Mouse (Mus musculus): ENCODE measurements around the gene Tgfbr2. TPM values are rescaled to one million over a fixed set of nuclear protein-coding genes. Genes with fewer than 3 reads are reported as not detected.

Gene Tgfbr2
- polyA plus RNA-seq, 1 experiment: 8.1 TPM

DNA sequence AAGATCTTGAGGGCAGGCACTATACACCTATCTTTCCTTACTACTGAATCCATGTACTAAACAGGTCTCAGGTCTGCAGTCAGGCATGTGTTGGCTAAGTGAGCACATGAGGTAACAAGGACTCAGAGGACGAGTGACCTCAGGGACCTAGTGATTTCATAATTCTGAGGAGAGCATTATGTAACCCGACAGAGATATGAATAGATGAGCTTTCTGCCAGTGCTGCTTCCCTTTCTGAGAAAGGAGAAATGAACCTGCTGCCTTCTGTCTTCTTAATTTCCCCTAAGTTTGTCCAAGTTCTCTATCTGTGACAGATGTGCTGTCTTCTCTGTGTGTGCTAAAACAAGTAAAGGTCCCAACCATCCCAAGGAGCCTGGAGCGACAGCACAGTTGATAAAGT is 3.0 kb upstream of the Tgfbr2 start:
- no peak overlapping the region for H3K4me3 ChIP-seq (replicated peaks; ENCODE audit: insufficient read depth, low read depth, low read length)
- no peaks in the 10 kb centered on the region; the same call in 1 of the 2 replicates for H3K27me3 ChIP-seq (ENCODE audit: control insufficient read depth, insufficient read depth, low read length)
- no peaks in the 10 kb centered on the region for H3K4me1 ChIP-seq (ENCODE audit: control insufficient read depth, insufficient read depth, low read length)
- no peak for DNase-seq
- TF ChIP-seq POLR2A (IDR thresholded peaks at IDR 0.05; ENCODE audit: borderline replicate concordance, insufficient read depth, low read length): no peak
- no peak for TF ChIP-seq CTCF (IDR thresholded peaks at IDR 0.05; ENCODE audit: borderline replicate concordance, insufficient read depth, low read depth, low read length)
- no peak overlapping the region for H3K27ac ChIP-seq (ENCODE audit: insufficient read depth, low read length)
- 73% methylated on average over 3 of the region's 3 CpGs for WGBS

DNA sequence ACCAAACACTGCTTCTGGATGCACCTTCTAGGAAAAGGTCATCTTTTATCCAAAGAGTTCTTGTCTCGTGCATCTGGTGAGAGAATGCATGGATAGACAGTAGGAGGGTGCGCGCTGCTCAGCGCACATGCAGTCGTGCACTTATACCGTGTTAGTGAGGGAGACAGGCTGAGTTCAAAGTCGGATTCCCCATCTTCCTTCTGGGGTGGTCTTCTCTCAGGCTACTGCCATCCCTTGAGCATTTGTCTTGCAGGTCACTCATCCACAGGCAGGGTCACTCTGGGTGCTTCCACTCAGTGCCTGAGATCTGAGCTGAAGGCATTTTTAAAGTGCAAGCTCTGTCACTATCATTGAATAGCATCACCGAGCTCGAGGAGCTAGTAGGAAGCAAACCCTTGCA is 1.9 kb upstream of the Tgfbr2 start:
- DNase-seq: no peak
- TF ChIP-seq POLR2A (IDR thresholded peaks at IDR 0.05; ENCODE audit: borderline replicate concordance, insufficient read depth, low read length): no peak
- TF ChIP-seq CTCF (IDR thresholded peaks at IDR 0.05; ENCODE audit: borderline replicate concordance, insufficient read depth, low read depth, low read length): no peak
- H3K27ac ChIP-seq (ENCODE audit: insufficient read depth, low read length): no peak overlapping the region
- H3K4me3 ChIP-seq (replicated peaks; ENCODE audit: insufficient read depth, low read depth, low read length): no peak overlapping the region
- no peaks in the 10 kb centered on the region; the same call in 1 of the 2 replicates for H3K27me3 ChIP-seq (ENCODE audit: control insufficient read depth, insufficient read depth, low read length)
- no peaks in the 10 kb centered on the region for H3K4me1 ChIP-seq (ENCODE audit: control insufficient read depth, insufficient read depth, low read length)
- whole genome bisulfite sequencing: 87% methylated on average over 9 of the region's 9 CpGs

DNA sequence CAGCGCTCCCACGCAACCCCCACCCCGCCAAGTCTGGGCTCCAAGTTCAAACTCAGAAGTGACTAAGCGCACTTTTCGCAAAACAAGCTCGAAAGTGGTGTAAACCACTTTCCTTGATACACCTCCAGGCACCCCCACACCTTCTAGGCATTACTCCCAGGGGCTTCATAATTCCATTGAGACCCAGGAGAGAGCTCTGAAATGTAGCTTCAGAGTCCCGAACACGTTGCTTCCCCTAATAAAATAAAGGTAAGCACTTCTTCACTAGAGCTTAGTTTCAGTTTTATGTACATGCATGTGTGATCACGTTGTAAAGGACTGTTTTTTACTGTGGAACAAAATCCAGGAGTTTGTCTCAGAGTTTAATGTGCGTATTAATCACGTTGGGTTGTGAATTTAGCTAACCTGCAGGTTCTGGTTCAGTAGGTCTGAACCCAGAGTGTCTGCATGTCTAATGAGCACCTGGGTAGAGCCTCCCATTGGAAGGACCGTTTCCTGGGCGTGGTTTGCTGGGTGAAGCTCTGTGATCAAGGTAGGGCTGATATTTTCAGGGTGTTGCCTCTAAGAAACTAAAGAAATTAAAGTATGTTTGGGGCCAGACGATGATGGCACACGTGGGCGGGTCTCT is 442 bp upstream of the Tgfbr2 start:
- Histone ChIP-seq H3K27ac (ENCODE audit: insufficient read depth, low read length) (no peak overlapping the region), H3K4me3 (replicated peaks; ENCODE audit: insufficient read depth, low read depth, low read length) (no peak overlapping the region), H3K27me3 (ENCODE audit: control insufficient read depth, insufficient read depth, low read length) (no peaks in the 10 kb centered on the region; the same call in 1 of the 2 replicates), H3K4me1 (ENCODE audit: control insufficient read depth, insufficient read depth, low read length) (no peaks in the 10 kb centered on the region)
- no peak for TF ChIP-seq POLR2A (IDR thresholded peaks at IDR 0.05; ENCODE audit: borderline replicate concordance, insufficient read depth, low read length)
- no peak for TF ChIP-seq CTCF (IDR thresholded peaks at IDR 0.05; ENCODE audit: borderline replicate concordance, insufficient read depth, low read depth, low read length)
- 25% methylated on average over 16 of the region's 16 CpGs for WGBS
- DNase-seq: no peak

DNA sequence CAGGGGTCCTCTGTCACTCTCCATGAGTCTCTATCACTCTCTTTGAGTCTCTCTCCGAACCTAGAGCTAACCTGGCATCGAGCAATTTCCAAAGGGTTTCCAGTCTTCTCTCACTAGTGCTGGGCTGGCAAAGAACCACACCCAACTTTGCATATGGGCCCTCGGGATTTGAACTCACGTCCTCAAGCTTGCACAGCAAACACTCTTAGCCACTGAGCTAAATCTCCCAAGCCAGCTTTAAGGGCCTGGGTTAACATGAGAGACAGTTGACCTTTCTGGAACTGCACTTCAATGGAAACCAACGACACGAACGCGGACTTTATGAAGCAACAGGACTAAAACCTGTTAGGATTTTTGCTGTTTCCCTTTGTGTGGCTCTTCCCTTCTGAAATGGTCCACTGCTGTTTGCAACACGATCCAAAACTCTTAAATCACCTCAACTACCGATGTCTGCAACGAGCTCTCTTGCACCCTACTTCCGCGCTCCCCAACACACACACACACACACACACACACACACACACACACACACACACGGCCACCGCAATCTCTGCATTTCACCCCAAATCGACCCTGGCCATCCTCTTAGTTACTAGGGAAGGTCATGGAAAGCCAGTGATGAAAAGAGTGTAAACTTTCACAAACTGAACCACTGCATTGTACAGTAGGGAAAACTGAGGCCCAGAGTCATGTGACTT is 1.5 kb downstream of the Tgfbr2 start:
- WGBS: 86% methylated on average over 16 of the region's 16 CpGs
- H3K27ac ChIP-seq (ENCODE audit: insufficient read depth, low read length): no peak overlapping the region

DNA sequence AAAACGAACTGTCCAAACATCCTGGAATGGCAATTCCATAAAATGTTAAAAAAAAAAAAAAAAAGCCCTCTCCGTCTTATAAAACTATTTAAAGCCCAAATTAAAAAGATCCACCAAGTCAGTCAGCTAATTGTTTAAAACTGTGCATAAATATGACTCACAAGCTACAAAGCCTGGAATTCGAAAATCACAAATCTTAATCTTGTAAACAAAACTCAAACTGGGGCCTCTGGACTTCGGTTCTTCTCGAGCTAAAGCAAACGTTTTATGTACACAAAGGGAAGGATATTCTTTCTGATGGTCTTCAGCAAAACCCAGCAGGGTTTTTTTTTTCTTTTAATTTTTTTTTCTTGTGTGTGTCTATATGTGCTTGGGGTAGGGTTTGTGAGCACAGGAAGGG is 2.1 kb downstream of the Tgfbr2 start:
- Histone ChIP-seq H3K4me3 (replicated peaks; ENCODE audit: insufficient read depth, low read depth, low read length) (no peak overlapping the region), H3K27ac (ENCODE audit: insufficient read depth, low read length) (no peak overlapping the region), H3K27me3 (ENCODE audit: control insufficient read depth, insufficient read depth, low read length) (no peaks in the 10 kb centered on the region; the same call in 1 of the 2 replicates), H3K4me1 (ENCODE audit: control insufficient read depth, insufficient read depth, low read length) (no peaks in the 10 kb centered on the region)
- 89% methylated on average over 6 of the region's 6 CpGs for WGBS
- DNase-seq: no peak
- TF ChIP-seq POLR2A (IDR thresholded peaks at IDR 0.05; ENCODE audit: borderline replicate concordance, insufficient read depth, low read length) (no peak), CTCF (IDR thresholded peaks at IDR 0.05; ENCODE audit: borderline replicate concordance, insufficient read depth, low read depth, low read length) (no peak)

More for the DNA sequence above, 1.5 kb downstream of the Tgfbr2 start:
- no peak for DNase-seq
- TF ChIP-seq POLR2A (IDR thresholded peaks at IDR 0.05; ENCODE audit: borderline replicate concordance, insufficient read depth, low read length): no peak
- no peak for TF ChIP-seq CTCF (IDR thresholded peaks at IDR 0.05; ENCODE audit: borderline replicate concordance, insufficient read depth, low read depth, low read length)
- Histone ChIP-seq H3K4me3 (replicated peaks; ENCODE audit: insufficient read depth, low read depth, low read length) (no peak overlapping the region), H3K4me1 (ENCODE audit: control insufficient read depth, insufficient read depth, low read length) (no peaks in the 10 kb centered on the region), H3K27me3 (ENCODE audit: control insufficient read depth, insufficient read depth, low read length) (no peaks in the 10 kb centered on the region; the same call in 1 of the 2 replicates)

DNA sequence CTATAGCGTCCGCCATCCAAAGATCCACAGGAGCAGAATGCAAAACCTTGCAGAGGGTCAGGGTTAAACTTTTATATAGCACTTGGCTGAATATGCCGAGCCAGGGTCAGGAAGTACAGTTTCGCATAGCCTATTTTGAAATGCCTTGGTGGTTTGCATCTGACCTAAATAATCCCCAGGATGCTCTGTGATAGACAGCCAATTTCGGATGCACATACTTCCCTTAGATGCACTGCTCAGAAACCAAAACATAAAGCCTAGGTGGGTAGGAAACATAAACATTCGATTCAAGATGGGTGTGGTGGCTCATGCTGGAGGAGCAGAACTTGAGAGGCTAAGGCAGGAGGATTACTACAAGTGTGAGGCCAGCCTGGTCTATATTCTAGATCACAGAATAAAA is 6.1 kb downstream of the Tgfbr2 start:
- WGBS: 73% methylated on average over 6 of the region's 6 CpGs
- no peaks in the 10 kb centered on the region for H3K4me1 ChIP-seq (ENCODE audit: control insufficient read depth, insufficient read depth, low read length)
- no peak overlapping the region for H3K4me3 ChIP-seq (replicated peaks; ENCODE audit: insufficient read depth, low read depth, low read length)
- no peak for TF ChIP-seq CTCF (IDR thresholded peaks at IDR 0.05; ENCODE audit: borderline replicate concordance, insufficient read depth, low read depth, low read length)
- no peak for TF ChIP-seq POLR2A (IDR thresholded peaks at IDR 0.05; ENCODE audit: borderline replicate concordance, insufficient read depth, low read length)
- no peak for DNase-seq
- no peak overlapping the region for H3K27ac ChIP-seq (ENCODE audit: insufficient read depth, low read length)
- no peaks in the 10 kb centered on the region; the same call in 1 of the 2 replicates for H3K27me3 ChIP-seq (ENCODE audit: control insufficient read depth, insufficient read depth, low read length)

DNA sequence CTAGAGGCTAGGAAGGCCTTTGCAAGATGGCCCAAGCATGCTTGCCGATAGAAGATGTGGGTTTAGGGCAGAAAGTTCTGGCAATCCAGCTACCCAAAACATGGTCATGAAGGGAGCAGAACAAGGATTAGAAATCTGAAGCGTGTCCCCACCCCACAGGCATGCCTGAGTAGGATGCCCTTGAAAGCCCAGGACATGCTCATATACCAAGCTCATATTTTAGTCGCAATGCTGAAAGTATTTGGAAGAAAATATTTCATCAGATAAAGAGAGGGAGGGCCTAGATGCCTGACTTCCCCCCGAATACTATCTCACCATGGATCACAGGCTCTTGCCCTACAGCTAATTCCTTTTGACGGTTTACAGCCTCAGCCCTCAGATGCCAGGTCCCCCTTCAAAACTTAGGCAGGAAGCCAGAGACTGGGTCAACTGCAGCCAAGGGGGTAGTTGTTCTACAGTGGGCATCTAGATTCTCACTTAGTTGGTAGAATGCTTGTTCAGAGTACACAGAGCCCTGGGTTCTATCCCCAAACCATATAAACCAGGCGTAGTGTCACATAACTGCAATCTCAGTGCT is 7.8 kb downstream of the Tgfbr2 start:
- Histone ChIP-seq H3K4me3 (replicated peaks; ENCODE audit: insufficient read depth, low read depth, low read length) (no peak overlapping the region), H3K4me1 (ENCODE audit: control insufficient read depth, insufficient read depth, low read length) (no peaks in the 10 kb centered on the region), H3K27ac (ENCODE audit: insufficient read depth, low read length) (no peak overlapping the region), H3K27me3 (ENCODE audit: control insufficient read depth, insufficient read depth, low read length) (no peaks in the 10 kb centered on the region)
- DNase-seq: no peak
- 56% methylated on average over 6 of the region's 6 CpGs for WGBS
- no peak for TF ChIP-seq POLR2A (IDR thresholded peaks at IDR 0.05; ENCODE audit: borderline replicate concordance, insufficient read depth, low read length)
- no peak for TF ChIP-seq CTCF (IDR thresholded peaks at IDR 0.05; ENCODE audit: borderline replicate concordance, insufficient read depth, low read depth, low read length)

Data from cerebellum, adult 2 months (tissue).